Mouse (Mus musculus): ENCODE measurements around the gene N4bp2. TPM values are rescaled to one million over a fixed set of nuclear protein-coding genes. Genes with fewer than 3 reads are reported as not detected.

The N4bp2 gene
- polyA plus RNA-seq, 1 experiment, result not detected

- TF ChIP-seq POLR2A (IDR thresholded peaks at IDR 0.05; ENCODE audit: insufficient read depth, low read depth, low read length) (no peak), CTCF (IDR thresholded peaks at IDR 0.05; ENCODE audit: insufficient read depth, low read depth, low read length) (no peak)
- Histone ChIP-seq H3K27ac (ENCODE audit: insufficient read depth, low read depth, low read length) (no peak overlapping the region), H3K4me1 (ENCODE audit: control insufficient read depth, insufficient read depth, low read length) (0 out of 2 replicates have a peak, but pooled peaks cover 2% of the 10 kb centered on the region), H3K4me3 (ENCODE audit: insufficient read depth, low read depth, low read length) (no peak overlapping the region)
- WGBS, result 76% methylated on average over 3 of the region's 3 CpGs
These were observed 92.2 kb downstream of the N4bp2 start for GRCm38 (mm10) chr5:65855571-65855970.

- 84% methylated on average over 15 of the region's 17 CpGs for WGBS
- no peak overlapping the region for H3K27ac ChIP-seq (ENCODE audit: insufficient read depth, low read depth, low read length)
- no peak overlapping the region for H3K4me3 ChIP-seq (ENCODE audit: insufficient read depth, low read depth, low read length)
- TF ChIP-seq CTCF (IDR thresholded peaks at IDR 0.05; ENCODE audit: insufficient read depth, low read depth, low read length) (no peak), POLR2A (IDR thresholded peaks at IDR 0.05; ENCODE audit: insufficient read depth, low read depth, low read length) (no peak)
- H3K4me1 ChIP-seq (ENCODE audit: control insufficient read depth, insufficient read depth, low read length), result 0 out of 2 replicates have a peak, but pooled peaks cover 2% of the 10 kb centered on the region
These were observed 93.5 kb downstream of the N4bp2 start for GRCm38 (mm10) chr5:65856591-65857411.

GRCm38 (mm10) chr5:65857935-65858334 is 94.6 kb downstream of the N4bp2 start:
- WGBS, result 76% methylated on average over 12 of the region's 12 CpGs
- TF ChIP-seq POLR2A (IDR thresholded peaks at IDR 0.05; ENCODE audit: insufficient read depth, low read depth, low read length) (no peak), CTCF (IDR thresholded peaks at IDR 0.05; ENCODE audit: insufficient read depth, low read depth, low read length) (no peak)

GRCm38 (mm10) chr5:65858355-65858754 is 95.0 kb downstream of the N4bp2 start:
- Histone ChIP-seq H3K27ac (ENCODE audit: insufficient read depth, low read depth, low read length) (no peak overlapping the region), H3K4me3 (ENCODE audit: insufficient read depth, low read depth, low read length) (no peak overlapping the region), H3K4me1 (ENCODE audit: control insufficient read depth, insufficient read depth, low read length) (0 out of 2 replicates have a peak, but pooled peaks cover 2% of the 10 kb centered on the region)
- WGBS, result 88% methylated on average over 4 of the region's 6 CpGs
- TF ChIP-seq CTCF (IDR thresholded peaks at IDR 0.05; ENCODE audit: insufficient read depth, low read depth, low read length) (no peak), POLR2A (IDR thresholded peaks at IDR 0.05; ENCODE audit: insufficient read depth, low read depth, low read length) (no peak)

More at GRCm38 (mm10) chr5:65857935-65858334, 94.6 kb downstream of the N4bp2 start:
- Histone ChIP-seq H3K4me3 (ENCODE audit: insufficient read depth, low read depth, low read length) (no peak overlapping the region; the same call in 1 of the 2 replicates), H3K4me1 (ENCODE audit: control insufficient read depth, insufficient read depth, low read length) (0 out of 2 replicates have a peak, but pooled peaks cover 2% of the 10 kb centered on the region), H3K27ac (ENCODE audit: insufficient read depth, low read depth, low read length) (no peak overlapping the region)

GRCm38 (mm10) chr5:65858898-65859297 is 95.6 kb downstream of the N4bp2 start:
- 47% methylated on average over 12 of the region's 12 CpGs for WGBS
- Histone ChIP-seq H3K27ac (ENCODE audit: insufficient read depth, low read depth, low read length) (no peak overlapping the region), H3K4me1 (ENCODE audit: control insufficient read depth, insufficient read depth, low read length) (0 out of 2 replicates have a peak, but pooled peaks cover 2% of the 10 kb centered on the region), H3K4me3 (ENCODE audit: insufficient read depth, low read depth, low read length) (no peak overlapping the region)
- TF ChIP-seq POLR2A (IDR thresholded peaks at IDR 0.05; ENCODE audit: insufficient read depth, low read depth, low read length), result no peak
- TF ChIP-seq CTCF (IDR thresholded peaks at IDR 0.05; ENCODE audit: insufficient read depth, low read depth, low read length), result no peak

- Histone ChIP-seq H3K4me3 (ENCODE audit: insufficient read depth, low read depth, low read length) (no peak overlapping the region), H3K4me1 (ENCODE audit: control insufficient read depth, insufficient read depth, low read length) (0 out of 2 replicates have a peak, but pooled peaks cover 2% of the 10 kb centered on the region), H3K27ac (ENCODE audit: insufficient read depth, low read depth, low read length) (no peak overlapping the region)
- TF ChIP-seq POLR2A (IDR thresholded peaks at IDR 0.05; ENCODE audit: insufficient read depth, low read depth, low read length) (no peak), CTCF (IDR thresholded peaks at IDR 0.05; ENCODE audit: insufficient read depth, low read depth, low read length) (no peak)
- 71% methylated on average over 6 of the region's 6 CpGs for WGBS
These were observed 96.1 kb downstream of the N4bp2 start for GRCm38 (mm10) chr5:65859396-65859795.

- Histone ChIP-seq H3K27ac (ENCODE audit: insufficient read depth, low read depth, low read length) (no peak overlapping the region), H3K4me1 (ENCODE audit: control insufficient read depth, insufficient read depth, low read length) (0 out of 2 replicates have a peak, but pooled peaks cover 2% of the 10 kb centered on the region), H3K4me3 (ENCODE audit: insufficient read depth, low read depth, low read length) (no peak overlapping the region)
- 86% methylated on average over 12 of the region's 12 CpGs for WGBS
- no peak for TF ChIP-seq POLR2A (IDR thresholded peaks at IDR 0.05; ENCODE audit: insufficient read depth, low read depth, low read length)
These were observed 97.1 kb downstream of the N4bp2 start for GRCm38 (mm10) chr5:65860281-65861000.

GRCm38 (mm10) chr5:65861154-65861944 is 98.0 kb downstream of the N4bp2 start, which contains the start of gene Rhoh:
Gene Rhoh, plus strand, starts transcription at chr5:65861213.
- no peak within 1 kb of the TSS for H3K4me3 ChIP-seq (ENCODE audit: insufficient read depth, low read depth, low read length)
- no peak within 1 kb of the TSS; the same call in 1 of the 2 replicates for H3K27ac ChIP-seq (ENCODE audit: insufficient read depth, low read depth, low read length)
- WGBS, result 89% methylated on average over 10 of the region's 10 CpGs
- H3K4me1 ChIP-seq (ENCODE audit: control insufficient read depth, insufficient read depth, low read length), result 0 out of 2 replicates have a peak, but pooled peaks cover 2% of the 10 kb centered on the region
- TF ChIP-seq CTCF (IDR thresholded peaks at IDR 0.05; ENCODE audit: insufficient read depth, low read depth, low read length), result no peak
- no peak for TF ChIP-seq POLR2A (IDR thresholded peaks at IDR 0.05; ENCODE audit: insufficient read depth, low read depth, low read length)

Measured in olfactory bulb, adult 2 months (tissue).